Mouse (Mus musculus): ENCODE data around the gene Imp4.
"Not testable (repeated sequence)": the region's sequence is repeated elsewhere in the genome, so short reads cannot be mapped to it uniquely, and the experiment has no call there.

Gene Imp4

DNA sequence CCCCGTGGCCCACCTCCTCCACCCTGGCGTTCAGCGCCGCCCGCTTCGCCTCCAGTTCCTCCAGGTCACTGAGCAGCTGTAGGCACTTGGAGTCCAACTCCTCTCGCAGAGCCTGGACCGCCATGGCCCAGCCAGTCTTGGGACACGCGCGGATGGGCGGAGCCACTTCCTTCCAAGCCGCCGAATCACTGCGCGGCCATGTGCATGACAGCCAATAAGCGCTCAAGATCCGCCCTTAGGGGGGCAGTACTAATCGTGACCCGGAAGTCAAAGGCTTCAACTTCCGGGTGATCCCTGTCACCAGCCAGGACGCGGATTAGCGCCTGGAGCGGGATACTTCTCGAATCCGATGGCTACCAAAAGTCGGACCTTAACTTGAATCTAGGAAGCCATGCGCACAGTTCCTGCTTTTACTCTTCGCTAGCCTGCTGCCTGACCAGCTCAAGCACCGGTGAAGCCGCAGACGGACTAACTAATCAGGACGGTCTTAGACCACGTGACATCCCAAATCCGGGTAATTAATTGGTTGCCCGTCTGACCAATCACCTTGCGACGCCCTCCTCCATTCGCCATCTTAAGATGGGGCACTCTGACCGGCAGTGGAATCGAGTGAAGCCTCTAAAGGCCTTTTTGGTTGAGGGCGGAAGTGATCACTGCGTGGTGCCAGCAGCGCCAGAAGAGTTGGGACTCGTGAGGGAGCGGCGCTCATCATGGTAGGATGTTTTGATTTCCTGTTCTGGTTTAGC is at the start of gene Imp4, which contains the start of gene Ccdc115:
Gene Imp4, plus strand, starts transcription at position 637 of the 746 bp plus-strand sequence.
Gene Ccdc115, minus strand, starts transcription at position 458 of the 746 bp plus-strand sequence.
- peak; percentile 100 for DNase-seq (ENCODE audit: low read depth, low spot score)

DNA sequence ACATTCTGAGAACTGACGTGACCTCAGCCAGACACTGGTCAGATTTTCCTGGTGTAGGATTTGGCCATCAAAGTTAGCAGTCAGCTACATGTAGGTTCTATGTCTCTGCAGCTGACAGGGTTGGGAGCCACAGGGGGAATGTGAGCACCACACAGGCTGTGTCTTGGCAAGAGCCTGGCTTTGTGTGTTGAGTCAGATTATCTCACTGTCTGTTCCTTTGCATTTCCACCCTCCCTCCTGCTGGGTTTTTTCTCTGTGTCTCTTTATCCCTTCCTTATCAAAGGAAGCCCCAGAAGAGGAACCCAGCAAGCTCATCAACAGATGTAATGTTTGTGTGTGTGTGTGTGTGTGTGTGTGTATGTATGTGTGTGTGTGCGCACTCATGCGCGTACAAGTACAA is 43.3 kb upstream of the Imp4 start:
- DNase-seq (ENCODE audit: low read depth, low spot score): peak; percentile 29

DNA sequence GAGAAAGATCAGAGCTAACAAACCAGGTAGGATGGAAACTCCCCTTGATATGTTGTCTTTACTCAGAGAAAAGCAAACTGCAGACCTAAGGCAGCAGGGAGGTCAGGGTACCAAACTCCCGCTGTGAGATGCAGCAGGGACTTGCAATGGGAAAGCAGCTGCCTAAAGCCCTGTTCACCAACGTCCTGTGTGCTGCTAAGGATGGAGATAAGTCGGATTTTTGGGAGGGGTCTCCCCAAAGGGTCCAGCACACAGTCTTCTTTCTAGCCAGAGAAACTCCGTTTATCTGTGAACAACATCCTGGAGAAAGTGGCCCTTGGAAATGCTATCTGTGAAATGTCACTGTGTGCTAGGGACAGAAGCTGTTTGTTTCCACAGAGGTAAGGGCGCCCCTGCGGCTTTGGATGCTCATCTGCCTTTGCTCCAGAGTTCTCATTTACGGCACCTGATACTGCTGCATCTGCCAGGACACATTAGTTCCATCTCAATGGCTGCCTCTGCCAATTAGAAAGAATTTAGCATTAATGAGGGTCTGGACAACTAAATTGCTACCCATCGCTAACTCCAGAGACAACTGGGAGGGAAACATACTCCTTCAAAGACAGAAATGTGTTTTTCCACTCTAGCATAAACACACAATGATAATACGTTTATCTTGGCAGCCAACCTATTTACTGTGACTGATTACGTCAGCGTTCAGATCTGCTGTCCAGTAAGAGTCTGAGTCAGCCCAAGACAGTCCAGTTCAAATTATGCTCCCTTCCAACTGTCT is 40.3 kb upstream of the Imp4 start:
- peak; percentile 50 for DNase-seq (ENCODE audit: low read depth, low spot score)

DNA sequence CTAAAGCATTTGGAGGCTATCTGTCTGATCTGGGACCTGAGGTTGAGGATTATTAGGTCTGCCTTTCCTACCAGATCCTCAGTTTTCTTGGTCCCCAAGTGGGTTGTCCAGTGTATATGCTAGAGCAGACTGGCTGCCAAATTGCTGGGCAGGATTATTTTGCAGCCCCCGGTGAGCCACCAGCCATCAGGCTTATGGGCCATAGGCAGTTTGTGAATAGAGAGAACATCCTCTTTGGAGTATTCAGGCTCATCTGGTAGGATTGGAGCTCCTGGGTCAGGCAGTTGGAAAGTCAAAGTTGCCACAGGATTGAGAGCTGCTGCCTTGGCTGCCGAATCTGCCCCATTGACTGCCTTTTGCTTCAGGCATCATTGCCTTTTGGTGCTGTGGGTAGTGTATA is 11.2 kb upstream of the Imp4 start:
- DNase-seq (ENCODE audit: low read depth, low spot score): no peak

- no peak for DNase-seq (ENCODE audit: low read depth, low spot score)
These were observed 10.4 kb upstream of the Imp4 start for GRCm38 (mm10) chr1:34429281-34429680.

DNA sequence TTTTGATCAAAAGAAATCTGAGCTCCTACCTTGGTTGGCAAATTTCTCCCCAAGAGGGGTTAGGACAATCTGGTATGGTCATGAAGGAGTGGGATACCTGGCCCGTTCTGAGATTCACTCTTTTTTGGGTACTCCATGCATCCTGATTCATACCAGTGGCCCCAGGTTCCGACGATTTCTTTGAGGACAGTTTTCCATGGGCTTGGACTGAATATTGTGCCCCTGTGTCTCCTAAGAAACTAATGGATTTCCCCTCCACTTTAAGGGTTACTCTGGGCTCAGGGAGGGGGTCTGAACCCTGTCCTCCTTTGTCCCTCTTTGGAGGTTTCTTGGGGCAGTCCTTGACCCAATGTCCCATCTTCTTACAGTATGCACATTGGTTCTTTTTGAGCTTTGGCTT is 8.7 kb upstream of the Imp4 start:
- no peak for DNase-seq (ENCODE audit: low read depth, low spot score)

GRCm38 (mm10) chr1:34431431-34431830 is 8.2 kb upstream of the Imp4 start:
- no peak for DNase-seq (ENCODE audit: low read depth, low spot score)

DNA sequence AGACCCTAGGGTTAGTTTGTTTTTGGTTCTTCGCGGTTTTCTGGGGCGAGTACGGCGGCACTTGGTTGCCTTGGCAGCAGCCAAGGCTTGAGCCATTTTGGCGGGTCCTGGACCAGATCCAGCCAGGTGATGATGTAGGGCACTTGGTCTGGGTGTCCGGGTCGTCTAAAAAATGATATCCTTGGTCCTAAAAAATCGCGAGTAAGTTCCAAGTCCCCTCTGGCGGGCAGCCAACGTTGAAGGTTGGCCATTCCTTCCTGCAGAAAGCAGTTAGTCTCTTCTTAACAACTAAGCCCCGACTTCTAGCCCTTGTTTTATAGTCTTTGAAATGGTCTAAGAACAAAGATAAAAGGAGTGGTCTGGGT is 7.3 kb upstream of the Imp4 start:
- DNase-seq (ENCODE audit: low read depth, low spot score): no peak

DNA sequence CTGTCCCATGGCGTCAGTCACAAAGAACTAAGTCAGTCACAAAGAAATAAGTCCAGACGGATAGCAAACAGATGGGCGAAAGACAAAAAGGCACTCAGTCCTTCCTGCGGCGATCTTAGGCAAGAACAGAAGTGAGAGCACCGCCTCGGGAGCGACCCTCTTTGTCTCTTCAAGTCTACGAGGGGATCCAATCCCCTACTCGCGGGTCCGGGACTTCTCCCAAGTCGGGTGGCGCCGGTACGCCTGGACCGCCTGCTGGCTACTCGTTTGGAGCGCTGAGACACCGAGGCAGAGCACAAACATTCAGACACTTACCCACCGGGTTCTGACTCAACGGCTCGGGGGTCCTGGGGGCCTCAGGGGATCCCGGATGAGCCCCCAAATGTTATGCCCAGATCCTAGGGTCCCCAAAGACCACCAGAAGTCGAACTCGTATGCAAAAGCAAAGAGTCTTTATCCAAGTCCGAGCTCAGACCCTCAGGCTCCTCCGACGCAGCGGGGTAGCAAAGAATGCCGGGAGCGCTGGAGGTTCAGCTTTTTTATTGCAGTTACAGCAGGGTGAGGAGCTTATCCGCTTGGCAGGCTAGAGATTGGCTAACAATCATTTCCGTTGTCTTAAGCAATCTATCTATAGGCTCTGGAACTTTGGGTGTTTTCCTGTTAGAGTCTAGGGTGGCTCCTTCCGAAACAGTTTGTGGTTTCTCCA is 6.7 kb upstream of the Imp4 start:
- peak; percentile 86 for DNase-seq (ENCODE audit: low read depth, low spot score)

- peak; percentile 60 for DNase-seq (ENCODE audit: low read depth, low spot score)
These were observed 5.6 kb upstream of the Imp4 start for GRCm38 (mm10) chr1:34433891-34434521.

GRCm38 (mm10) chr1:34434660-34435160 is 4.9 kb upstream of the Imp4 start:
- DNase-seq (ENCODE audit: low read depth, low spot score): peak; percentile 95

GRCm38 (mm10) chr1:34435371-34436120 is 4.1 kb upstream of the Imp4 start:
- peak; percentile 32 for DNase-seq (ENCODE audit: low read depth, low spot score)

DNA sequence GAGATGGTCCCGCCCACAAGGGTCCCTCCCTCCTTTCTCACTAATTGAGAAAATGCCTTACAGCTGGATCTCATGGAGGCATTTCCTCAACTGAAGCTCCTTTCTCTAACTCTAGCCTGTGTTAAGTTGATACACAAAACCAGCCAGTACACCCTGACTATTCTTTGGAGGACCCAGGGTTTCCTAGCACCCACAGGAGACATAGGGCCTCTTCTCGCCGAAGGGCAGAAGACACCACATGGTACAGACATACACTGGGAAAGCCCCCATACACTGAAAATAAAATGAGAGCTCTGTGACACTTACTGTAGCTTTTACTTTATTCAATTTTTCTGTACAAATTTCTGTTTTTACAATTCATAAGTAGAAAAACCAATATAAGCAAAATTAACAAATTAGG is 3.3 kb upstream of the Imp4 start:
- DNase-seq (ENCODE audit: low read depth, low spot score): no peak

GRCm38 (mm10) chr1:34437366-34437765 is 2.3 kb upstream of the Imp4 start:
- DNase-seq (ENCODE audit: low read depth, low spot score): not testable (repeated sequence)

DNA sequence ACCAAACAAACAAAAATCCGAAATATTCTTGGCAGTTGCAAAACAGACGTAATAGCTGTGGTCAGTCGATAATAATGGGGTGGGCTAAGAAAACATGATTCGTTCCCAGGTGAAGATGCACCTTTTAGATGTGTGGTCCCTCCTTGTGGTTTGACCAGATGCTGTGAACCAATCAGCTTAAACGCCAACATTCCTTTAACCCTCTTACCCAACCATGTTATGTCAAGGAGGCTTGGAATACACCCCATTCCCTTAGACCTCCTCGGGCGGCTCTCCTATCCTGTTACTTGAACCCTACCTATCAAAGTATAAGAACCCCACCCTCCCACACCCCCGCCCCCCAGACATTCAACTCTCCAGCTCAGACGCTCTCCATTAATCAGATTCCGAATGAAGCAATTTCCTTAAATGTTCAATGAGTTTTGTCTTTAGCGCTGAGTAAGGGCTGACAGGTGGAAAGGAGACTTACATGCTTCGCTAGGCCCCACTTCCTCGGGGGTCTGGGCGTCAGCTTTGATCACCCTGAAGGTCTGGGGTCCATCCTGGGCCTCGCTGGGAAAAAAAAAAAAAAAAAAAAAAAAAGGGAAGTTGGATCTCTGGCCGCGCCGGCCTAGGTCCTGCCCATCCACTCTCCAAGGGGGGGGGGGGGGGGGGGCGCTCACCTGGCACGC is 1.1 kb upstream of the Imp4 start:
- no peak for DNase-seq (ENCODE audit: low read depth, low spot score)

- DNase-seq (ENCODE audit: low read depth, low spot score): no peak
These were observed 445 bp downstream of the Imp4 start for GRCm38 (mm10) chr1:34439961-34440630.

- no peak for DNase-seq (ENCODE audit: low read depth, low spot score)
These were observed 3.5 kb downstream of the Imp4 start for GRCm38 (mm10) chr1:34443124-34443523.

GRCm38 (mm10) chr1:34458431-34458830 is 18.8 kb downstream of the Imp4 start:
- DNase-seq (ENCODE audit: low read depth, low spot score): no peak

- DNase-seq (ENCODE audit: low read depth, low spot score): peak; percentile 93
These were observed 19.8 kb downstream of the Imp4 start, which contains the start of gene Ptpn18 for GRCm38 (mm10) chr1:34459284-34460060. Gene Ptpn18 (plus strand): TSS chr1:34459762.

All from brain, adult 2 months (tissue).